Mouse (Mus musculus) midbrain, embryonic 14.5 days (tissue): Measurements from ENCODE around the gene Wdr49. TPM values are rescaled to one million over a fixed set of nuclear protein-coding genes. Genes with fewer than 3 reads are reported as not detected.
"Not testable (repeated sequence)": the region's sequence is repeated elsewhere in the genome, so short reads cannot be mapped to it uniquely, and the experiment has no call there.

ENCODE experiments used
- ATAC-seq: fragments of 200-750 bp; cut with Nextera tagmentation; 2 replicates; pipeline ENCODE4 v1.8.0; 2017; ENCODE audit warnings: moderate number of reproducible peaks, moderate library complexity; ENCODE audit not compliant: low FRiP score, low TSS enrichment
- DNase-seq: peaks from one replicate; pipeline ENCODE4 v3.0.0-alpha.2; 2015
- H3K27ac ChIP-seq: fragments of 300-500 bp; sonication (generic); replicated peaks from 2 replicates; pipeline ENCODE4 v1.5.1; 2014; ENCODE audit warnings: mild to moderate bottlenecking, low read depth, low read length, moderate library complexity
- H3K27me3 ChIP-seq: fragments of 300-500 bp; sonication (generic); 2 replicates; pipeline ENCODE4 v1.6.1; 2014; ENCODE audit warnings: low read length, control low read depth, mixed read lengths; ENCODE audit not compliant: control insufficient read depth, insufficient read depth
- H3K36me3 ChIP-seq: fragments of 300-500 bp; sonication (generic); 2 replicates; pipeline ENCODE4 v1.6.1; 2014; ENCODE audit warnings: low read length, control low read depth; ENCODE audit not compliant: control insufficient read depth, insufficient read depth
- H3K4me1 ChIP-seq: fragments of 300-500 bp; sonication (generic); 2 replicates; pipeline ENCODE4 v1.6.1; 2014; ENCODE audit warnings: mild to moderate bottlenecking, antibody characterized with exemption, low read length, control low read depth; ENCODE audit not compliant: control insufficient read depth, insufficient read depth
- H3K4me2 ChIP-seq: fragments of 300-500 bp; sonication (generic); 2 replicates; pipeline ENCODE4 v1.6.1; 2014; ENCODE audit warnings: mild to moderate bottlenecking, low read length, moderate library complexity
- H3K4me3 ChIP-seq: fragments of 300-500 bp; sonication (generic); replicated peaks from 2 replicates; pipeline ENCODE4 v1.5.1; 2014; ENCODE audit warnings: low read depth, low read length
- H3K9ac ChIP-seq: fragments of 300-500 bp; sonication (generic); replicated peaks from 2 replicates; pipeline ENCODE4 v1.6.1; 2014; ENCODE audit warnings: mild to moderate bottlenecking, low read length, moderate library complexity
- H3K9me3 ChIP-seq: fragments of 300-500 bp; sonication (generic); 2 replicates; pipeline ENCODE4 v1.6.1; 2016; ENCODE audit warnings: low read length, control low read depth, mixed read lengths; ENCODE audit not compliant: control insufficient read depth
- WGBS: fragments of 180-500 bp; shearing (Covaris S2); extraction: QIAGEN DNeasy Blood & Tissue Kit; methylation state at CpG from one replicate; pipeline ENCODE4 v1.1.7; 2014; 5-methylcytosine and 5-hydroxymethylcytosine counted together
- polyA plus RNA-seq: library from polyadenylated mRNA; unstranded; fragments of >200 nt; fragmentation: Nextera tagmentation; extraction: Ambion mirVana; gene quantifications from 2 replicates; pipeline ENCODE4 v1.2.1, GENCODE M21; 2014

Wdr49 gene
- polyA plus RNA-seq, 1 experiment from 2014 or later = 0.53 TPM

DNA sequence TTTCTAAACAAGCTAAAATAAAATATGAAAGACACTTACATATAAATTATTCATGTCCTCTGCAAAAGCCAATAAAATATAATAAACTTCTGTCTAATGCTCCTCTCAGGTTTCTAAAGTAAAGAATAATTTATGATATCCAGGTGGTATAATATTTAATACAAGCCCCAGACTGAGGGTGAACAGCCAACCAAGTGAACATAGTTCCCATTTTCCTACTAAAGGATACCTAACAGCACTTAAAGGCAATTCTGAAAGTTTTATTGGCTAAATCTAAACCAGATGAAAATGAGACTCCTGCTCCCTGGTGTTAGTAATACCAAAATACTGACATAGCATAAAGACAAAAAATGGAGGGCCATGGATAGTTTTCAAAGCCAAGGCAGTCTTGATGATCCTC, 144.8 kb downstream of the Wdr49 start:
- no peak for ATAC-seq
- no peaks in the 10 kb centered on the region for H3K4me1 ChIP-seq

DNA sequence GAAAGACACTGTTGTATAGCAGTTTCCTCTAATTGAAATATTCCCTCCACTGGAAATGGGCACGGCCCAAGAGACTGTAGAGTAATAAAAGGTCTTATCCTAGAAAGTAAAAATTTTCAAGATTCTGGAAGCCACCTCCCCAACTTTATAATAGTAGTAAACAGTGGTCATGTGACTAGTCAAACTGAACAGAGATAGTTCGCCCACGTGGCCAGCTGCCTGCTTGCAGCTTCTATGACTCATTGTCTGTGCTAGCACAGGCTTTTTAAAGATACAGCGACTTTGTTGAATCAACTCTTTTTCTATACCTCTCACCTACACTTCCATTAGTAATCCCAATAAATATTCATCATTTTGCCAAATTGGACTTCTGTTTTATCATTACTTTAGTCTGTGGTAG, 161.0 kb downstream of the Wdr49 start:
- Histone ChIP-seq H3K4me1 (no peaks in the 10 kb centered on the region), H3K27me3 (no peaks in the 10 kb centered on the region), H3K4me3 (no peak overlapping the region), H3K36me3 (no peaks in the 10 kb centered on the region), H3K27ac (no peak overlapping the region), H3K9ac (no peak overlapping the region), H3K4me2 (no peak overlapping the region), H3K9me3 (no peaks in the 10 kb centered on the region)
- no peak for DNase-seq
- no peak for ATAC-seq
- 82% methylated on average over 4 of the region's 4 CpGs for WGBS

More for the DNA sequence above, 144.8 kb downstream of the Wdr49 start:
- Histone ChIP-seq H3K36me3 (no peaks in the 10 kb centered on the region), H3K27ac (no peak overlapping the region), H3K9ac (no peak overlapping the region), H3K9me3 (no peaks in the 10 kb centered on the region), H3K27me3 (no peaks in the 10 kb centered on the region), H3K4me2 (no peak overlapping the region), H3K4me3 (no peak overlapping the region)
- DNase-seq = no peak

GRCm38 (mm10) chr3:75308861-75309260, 173.1 kb downstream of the Wdr49 start:
- no peak overlapping the region for H3K9ac ChIP-seq
- ATAC-seq = no peak
- WGBS = 93% methylated on average over 4 of the region's 4 CpGs

GRCm38 (mm10) chr3:75308228-75308627, 173.7 kb downstream of the Wdr49 start:
- no peaks in the 10 kb centered on the region for H3K36me3 ChIP-seq
- WGBS = 90% methylated on average over 3 of the region's 3 CpGs
- DNase-seq (no peak), ATAC-seq (no peak)
- H3K4me1 ChIP-seq = no peaks in the 10 kb centered on the region
- H3K27me3 ChIP-seq = no peaks in the 10 kb centered on the region
- H3K4me2 ChIP-seq = no peak overlapping the region
- no peaks in the 10 kb centered on the region for H3K9me3 ChIP-seq
- no peak overlapping the region for H3K4me3 ChIP-seq
- no peak overlapping the region for H3K27ac ChIP-seq
- no peak overlapping the region for H3K9ac ChIP-seq

More at GRCm38 (mm10) chr3:75308861-75309260, 173.1 kb downstream of the Wdr49 start:
- H3K4me1 ChIP-seq = no peaks in the 10 kb centered on the region
- no peak overlapping the region for H3K4me2 ChIP-seq
- no peaks in the 10 kb centered on the region for H3K9me3 ChIP-seq
- H3K27me3 ChIP-seq = no peaks in the 10 kb centered on the region
- no peak overlapping the region for H3K27ac ChIP-seq
- H3K4me3 ChIP-seq = no peak overlapping the region
- DNase-seq = no peak
- H3K36me3 ChIP-seq = no peaks in the 10 kb centered on the region

DNA sequence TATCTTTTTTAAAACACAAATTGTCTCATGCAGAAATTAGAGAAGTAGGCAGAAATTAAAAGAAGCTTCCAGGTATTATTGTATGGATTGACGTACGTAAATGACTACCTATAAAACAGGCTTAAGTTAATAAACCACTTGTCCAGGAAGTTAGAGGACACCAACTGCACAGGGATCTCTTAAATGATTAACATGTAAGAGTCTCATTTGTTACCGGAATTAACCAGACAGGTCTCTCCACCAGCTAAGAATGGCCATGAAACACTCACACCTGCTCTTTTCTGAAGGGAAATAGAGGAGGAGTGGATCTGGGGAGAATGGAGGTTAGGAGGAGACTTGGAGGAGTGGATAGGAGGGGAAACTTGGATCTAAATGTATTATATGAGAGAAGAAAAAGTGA, 176.4 kb downstream of the Wdr49 start:
- ATAC-seq (no peak), DNase-seq (no peak)
- 95% methylated on average over 3 of the region's 3 CpGs for WGBS
- Histone ChIP-seq H3K27me3 (no peaks in the 10 kb centered on the region), H3K4me1 (no peaks in the 10 kb centered on the region), H3K4me2 (no peak overlapping the region), H3K27ac (no peak overlapping the region), H3K36me3 (no peaks in the 10 kb centered on the region), H3K9ac (no peak overlapping the region), H3K4me3 (no peak overlapping the region), H3K9me3 (no peaks in the 10 kb centered on the region)

GRCm38 (mm10) chr3:75304621-75305020, 177.3 kb downstream of the Wdr49 start:
- Histone ChIP-seq H3K4me1 (no peaks in the 10 kb centered on the region), H3K9ac (no peak overlapping the region), H3K27me3 (no peaks in the 10 kb centered on the region), H3K4me3 (no peak overlapping the region), H3K4me2 (no peak overlapping the region), H3K36me3 (no peaks in the 10 kb centered on the region), H3K27ac (no peak overlapping the region), H3K9me3 (no peaks in the 10 kb centered on the region)
- 96% methylated on average over 5 of the region's 5 CpGs for WGBS
- DNase-seq (no peak), ATAC-seq (no peak)

GRCm38 (mm10) chr3:75301072-75301471, 180.9 kb downstream of the Wdr49 start:
- Histone ChIP-seq H3K36me3 (no peaks in the 10 kb centered on the region), H3K4me3 (no peak overlapping the region), H3K27ac (no peak overlapping the region), H3K9ac (no peak overlapping the region), H3K4me2 (no peak overlapping the region), H3K9me3 (no peaks in the 10 kb centered on the region), H3K27me3 (no peaks in the 10 kb centered on the region), H3K4me1 (peaks cover 12% of the 10 kb centered on the region)
- ATAC-seq (no peak), DNase-seq (no peak)
- WGBS = 95% methylated on average over 2 of the region's 2 CpGs

DNA sequence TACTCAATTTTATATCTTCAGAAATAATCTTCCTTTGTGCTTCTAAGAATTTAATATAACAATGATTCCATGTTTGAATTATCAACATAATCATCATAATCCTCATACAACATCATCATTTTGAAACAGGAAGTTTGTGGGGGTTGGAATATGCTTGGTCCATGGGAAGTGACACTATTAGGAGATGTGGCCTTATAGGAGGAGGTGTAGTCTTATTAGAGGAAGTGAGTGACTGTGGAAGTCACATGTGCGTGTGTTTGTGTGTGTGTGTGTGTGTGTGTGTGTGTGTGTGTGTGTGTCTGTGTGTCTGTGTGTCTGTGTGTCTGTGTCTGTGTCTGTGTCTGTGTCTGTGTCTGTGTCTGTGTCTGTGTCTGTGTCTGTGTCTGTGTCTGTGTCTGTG, 182.5 kb downstream of the Wdr49 start:
- H3K4me3 ChIP-seq, H3K27ac ChIP-seq, H3K4me2 ChIP-seq, H3K9ac ChIP-seq, H3K27me3 ChIP-seq, H3K9me3 ChIP-seq, DNase-seq, ATAC-seq, H3K36me3 ChIP-seq: not testable (repeated sequence)
- H3K4me1 ChIP-seq = peaks cover 12% of the 10 kb centered on the region
- 95% methylated on average over 1 of the region's 1 CpGs for WGBS

DNA sequence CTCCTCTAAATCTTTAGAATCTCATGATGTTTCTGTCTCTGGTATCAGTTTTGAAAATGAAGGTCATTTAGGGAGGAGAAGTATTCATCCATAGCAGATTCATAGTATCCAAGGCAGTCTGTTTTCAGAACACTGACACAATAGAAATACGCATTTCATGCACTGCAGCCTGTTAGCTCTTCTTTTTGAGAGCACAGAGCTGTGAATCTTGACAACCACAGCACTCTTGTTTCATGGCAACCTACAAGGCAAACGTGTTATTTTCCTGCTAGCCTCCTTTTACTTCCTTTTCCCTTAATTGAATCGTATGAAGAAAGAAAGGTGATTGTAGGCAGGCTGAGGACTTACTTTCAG, 184.2 kb downstream of the Wdr49 start:
- Histone ChIP-seq H3K4me1 (peaks cover 12% of the 10 kb centered on the region), H3K4me2 (no peak overlapping the region), H3K27me3 (no peaks in the 10 kb centered on the region), H3K36me3 (no peaks in the 10 kb centered on the region), H3K4me3 (no peak overlapping the region), H3K27ac (no peak overlapping the region), H3K9ac (0 out of 2 replicates have a peak overlapping the region, but pooled peaks have one; percentile 12), H3K9me3 (no peaks in the 10 kb centered on the region)
- DNase-seq = no peak
- WGBS = 24% methylated on average over 3 of the region's 3 CpGs
- no peak for ATAC-seq
